Mouse (Mus musculus) brain, embryonic 14.5 days (tissue): ENCODE data around the gene Fam92b.

Source experiments
- CTCF ChIP-seq: fragments of 200-500 bp; IDR thresholded peaks from 2 replicates; pipeline ENCODE4 v1.5.1; 2012; ENCODE audit warnings: inconsistent platforms, mild to moderate bottlenecking, moderate library complexity, borderline replicate concordance; ENCODE audit not compliant: insufficient read depth, insufficient read length; ENCODE audit errors: extremely low read depth
- POLR2A ChIP-seq: fragments of 200-500 bp; IDR thresholded peaks from 2 replicates; pipeline ENCODE4 v1.6.1; 2012; ENCODE audit warnings: mild to moderate bottlenecking, inconsistent platforms, borderline replicate concordance; ENCODE audit not compliant: poor library complexity, insufficient read depth, insufficient read length, severe bottlenecking; ENCODE audit errors: extremely low read depth

- no peak for TF ChIP-seq POLR2A
- no peak for TF ChIP-seq CTCF
These were observed 10.1 kb downstream of the Fam92b start for GRCm38 (mm10) chr8:120167136-120167535.
